Mouse (Mus musculus) gastrocnemius, adult 18-20 months (tissue): ENCODE data around the gene Plekhg1. TPM values are rescaled to one million over a fixed set of nuclear protein-coding genes. Genes with fewer than 3 reads are reported as not detected.

Experiments
- DNase-seq: peaks from one replicate; pipeline ENCODE4 v3.0.0; 2021; ENCODE audit warnings: low spot score
- total RNA-seq, 2 experiments: library from RNA; stranded (reverse); gene quantifications; 2 replicates each; pipeline ENCODE4 v1.2.3; 2021

Plekhg1 gene
- total RNA-seq, 2 experiments from 2014 or later: 2.7 to 3.7 TPM

DNA sequence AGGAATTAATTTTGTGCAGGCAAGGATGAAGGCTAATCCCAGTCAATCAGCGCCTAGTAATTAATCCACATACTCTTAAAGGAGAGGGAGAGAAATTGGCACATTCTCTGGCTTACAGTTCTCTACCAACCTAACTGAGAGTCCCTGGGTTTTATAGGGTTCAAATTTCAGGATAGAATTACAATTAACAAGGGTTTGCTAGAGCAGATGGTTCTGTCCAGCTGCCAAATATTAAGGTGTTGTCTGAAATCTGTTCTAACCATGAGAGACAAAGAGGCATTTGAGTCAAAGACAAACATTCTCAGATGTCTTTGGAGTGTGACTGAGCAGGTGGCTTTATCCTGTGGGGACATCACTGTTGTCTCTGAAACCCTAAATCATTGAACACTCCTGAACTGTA, 87.2 kb downstream of the Plekhg1 start:
- no peak for DNase-seq

DNA sequence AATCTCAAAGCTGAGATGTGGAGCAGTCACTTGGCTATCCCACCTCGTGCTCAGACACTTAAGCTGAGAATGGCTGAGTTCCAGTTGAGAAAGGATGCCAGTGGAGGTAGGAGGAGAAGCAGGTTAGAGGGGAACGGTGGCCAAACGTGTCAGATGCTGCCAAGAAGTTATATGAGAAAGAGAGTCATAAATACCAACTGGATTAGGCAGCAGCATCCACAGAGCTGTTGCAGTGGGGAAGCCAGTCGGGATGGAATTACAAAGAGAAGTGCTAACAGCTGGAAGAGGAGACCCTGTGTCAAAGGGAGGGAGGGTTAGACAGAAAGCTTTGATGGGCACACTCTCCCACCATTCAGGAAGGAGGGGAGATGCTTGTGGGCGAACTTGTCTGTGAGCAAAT, 89.3 kb downstream of the Plekhg1 start:
- peak; percentile 63 for DNase-seq

DNA sequence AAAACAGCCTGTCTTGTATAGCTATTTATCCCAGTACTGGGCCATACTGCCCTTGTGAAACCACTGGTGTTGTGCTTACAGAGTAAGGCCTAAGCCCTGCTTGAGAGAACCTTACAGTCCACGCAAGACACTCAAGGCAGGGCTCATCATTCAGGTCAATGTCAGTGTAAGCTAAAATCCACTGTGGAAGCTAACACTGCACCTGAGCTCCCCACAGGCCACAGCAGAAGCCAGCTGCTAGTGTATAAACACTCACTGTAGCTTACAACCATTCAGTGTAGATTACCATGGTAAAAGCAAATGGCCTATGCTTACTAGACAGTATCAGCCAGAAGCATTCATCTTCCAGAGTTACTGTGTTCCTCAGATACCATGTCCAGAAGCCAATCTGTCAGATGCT, 90.5 kb downstream of the Plekhg1 start:
- no peak for DNase-seq

DNA sequence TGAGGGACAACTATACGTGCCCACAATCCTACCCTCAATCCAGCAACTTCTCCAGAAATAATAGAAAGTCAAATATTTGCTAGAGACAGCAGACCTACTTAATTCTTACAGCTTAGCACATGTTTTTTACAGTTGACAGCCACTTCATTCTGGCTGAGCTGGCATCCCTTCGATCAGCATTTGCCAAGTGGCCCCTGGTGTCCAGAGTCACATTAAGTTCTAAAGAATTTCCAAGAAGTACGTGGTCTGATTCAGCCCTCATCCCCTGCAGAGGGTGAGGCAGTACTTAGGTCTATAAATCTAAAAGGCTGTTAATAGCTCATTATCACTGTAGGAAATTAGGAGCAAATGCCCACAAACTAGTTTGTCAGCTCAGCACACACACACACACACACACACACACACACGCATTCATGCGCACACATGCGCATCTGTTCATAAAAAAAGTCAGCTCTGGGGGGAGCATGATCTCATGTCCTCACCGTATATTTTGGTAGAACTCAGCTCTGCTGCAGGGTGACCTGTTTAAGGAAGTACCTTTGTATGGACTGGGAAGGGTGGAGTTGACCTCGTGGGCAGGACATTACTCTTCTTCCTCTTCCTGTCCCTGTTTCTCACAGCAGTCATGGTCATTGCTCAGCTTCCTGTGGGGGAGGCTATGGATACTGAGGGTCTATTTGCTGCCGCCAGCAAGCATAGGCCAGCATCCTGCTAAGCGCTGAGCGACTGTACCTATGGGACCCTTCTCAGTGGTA, 91.6 kb downstream of the Plekhg1 start:
- no peak for DNase-seq

DNA sequence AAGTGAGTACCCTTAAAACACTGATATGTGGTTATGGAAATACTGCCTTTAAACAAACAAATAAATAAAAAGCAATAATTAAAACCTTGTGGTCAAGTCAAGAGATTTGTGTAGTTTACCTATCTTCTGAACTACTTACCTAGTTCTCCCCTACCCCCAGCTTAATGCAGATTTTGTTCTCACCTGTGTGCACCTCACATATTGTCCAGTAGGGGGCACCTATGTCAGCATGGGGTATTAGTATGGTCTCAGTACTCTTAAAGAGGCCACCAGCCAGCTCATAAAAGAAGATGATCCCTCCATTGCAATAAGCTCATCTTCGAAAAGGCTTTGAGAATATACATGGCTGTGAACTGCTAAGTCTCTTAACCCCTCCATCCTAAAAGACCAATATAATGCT, 93.9 kb downstream of the Plekhg1 start:
- DNase-seq: no peak

DNA sequence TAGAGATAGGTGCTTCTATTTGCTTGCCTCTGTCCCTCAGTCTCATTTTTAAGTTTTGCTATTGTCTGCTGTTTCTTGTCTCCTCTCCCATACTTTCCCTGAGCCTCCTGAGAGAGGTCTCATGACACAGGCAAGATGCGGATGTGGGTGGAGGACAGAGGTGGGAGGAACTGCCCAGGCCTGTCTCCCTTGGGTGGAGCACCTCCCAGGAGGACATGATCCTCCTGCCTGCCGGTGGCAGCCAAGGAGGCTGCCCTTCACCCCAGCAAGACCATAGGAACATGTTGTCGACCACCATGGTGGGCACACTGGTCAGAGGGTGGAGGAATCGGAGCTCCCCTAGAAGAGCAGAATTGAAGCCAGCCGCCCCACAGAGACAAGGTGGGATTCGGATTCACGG, 94.5 kb downstream of the Plekhg1 start:
- DNase-seq: no peak

DNA sequence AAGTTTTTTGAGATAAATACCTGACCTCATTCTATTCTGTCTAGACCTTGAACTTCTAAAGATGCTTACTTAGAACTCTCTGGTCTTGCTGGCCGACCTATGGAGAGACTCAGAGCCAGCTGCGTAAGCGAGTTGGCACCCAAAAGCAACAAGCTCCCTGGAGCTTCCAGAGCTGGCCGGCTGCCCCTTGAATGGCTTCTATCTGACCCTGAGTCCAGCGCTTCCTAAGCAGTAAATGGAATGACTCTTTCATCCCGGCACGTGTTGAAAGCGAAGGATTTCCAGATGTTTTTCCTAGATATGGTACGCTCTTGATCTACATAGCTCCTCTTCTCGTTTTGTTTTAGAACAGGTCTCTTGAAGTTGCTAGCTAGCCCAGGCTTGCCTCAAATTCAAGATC, 95.5 kb downstream of the Plekhg1 start:
- peak; percentile 63 for DNase-seq

DNA sequence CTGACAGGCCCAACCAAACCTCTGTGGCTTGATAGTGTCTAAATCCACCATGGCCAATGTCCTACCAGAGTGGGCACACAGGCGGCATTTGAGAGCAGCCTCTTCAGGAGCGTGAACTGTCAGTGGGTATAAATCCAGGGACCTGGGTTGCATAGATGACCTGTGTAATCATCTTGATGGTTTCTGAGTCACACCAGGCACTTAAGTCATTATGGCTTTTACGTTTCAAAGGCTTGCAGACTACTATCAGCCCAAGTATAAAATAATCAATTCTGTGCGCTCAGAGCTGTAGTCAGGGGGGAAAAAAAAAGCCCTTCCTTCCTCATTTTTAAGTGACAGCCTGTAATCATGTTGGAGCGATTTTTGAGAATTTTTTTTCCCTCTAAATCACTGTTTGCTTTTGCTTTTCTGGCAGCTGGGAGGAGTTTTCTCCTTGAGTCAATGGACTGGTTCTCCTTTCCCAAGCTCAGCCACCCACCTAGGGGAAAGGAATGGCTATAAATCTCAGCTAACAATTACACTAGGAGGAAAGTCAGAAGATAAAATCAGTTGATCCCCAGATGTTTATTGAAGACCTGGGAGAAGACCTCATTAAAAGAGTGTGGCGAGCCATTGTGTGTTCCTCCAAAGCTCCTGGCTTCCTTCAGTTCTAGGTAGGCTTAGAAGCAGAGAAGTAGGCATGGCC, 99.7 kb downstream of the Plekhg1 start:
- no peak for DNase-seq

DNA sequence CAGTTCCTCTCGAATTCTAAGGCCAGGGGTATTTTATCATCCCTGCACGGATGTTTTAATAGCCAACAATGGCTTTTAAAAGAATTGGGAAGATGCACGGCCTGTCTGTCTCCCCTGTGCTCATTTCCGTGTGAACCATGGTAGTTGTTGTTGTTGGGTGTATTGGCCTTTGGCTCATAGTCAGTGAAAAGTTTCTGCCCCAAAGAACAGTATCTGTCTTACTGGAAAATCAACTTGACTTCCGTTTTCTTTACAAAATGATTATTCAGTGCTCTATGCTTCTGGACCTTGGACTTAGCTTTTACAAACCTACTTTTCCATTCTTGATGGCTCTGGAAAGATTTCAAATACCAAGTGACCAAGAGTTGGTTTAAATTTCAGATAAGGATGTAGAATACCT, 104.3 kb downstream of the Plekhg1 start:
- no peak for DNase-seq

DNA sequence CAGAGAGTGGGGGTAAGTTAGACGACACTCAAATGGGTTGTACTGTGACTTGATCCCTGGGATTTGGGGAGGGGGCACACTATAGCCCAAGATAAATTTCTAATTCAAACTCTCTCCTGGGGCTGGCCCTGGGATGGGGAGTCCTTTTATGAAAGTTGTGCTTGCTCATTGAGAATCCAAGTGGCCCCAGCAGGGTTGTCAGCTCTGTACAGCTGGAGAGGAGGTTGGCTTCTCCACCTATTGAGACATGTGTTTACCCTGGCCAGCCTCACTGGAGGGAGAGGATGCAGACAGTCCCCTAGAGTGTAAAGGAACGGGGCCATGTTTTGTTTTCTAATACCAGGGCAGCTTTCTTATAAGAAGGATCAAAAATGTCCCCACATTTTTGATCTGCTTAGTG, 106.9 kb downstream of the Plekhg1 start:
- no peak for DNase-seq

DNA sequence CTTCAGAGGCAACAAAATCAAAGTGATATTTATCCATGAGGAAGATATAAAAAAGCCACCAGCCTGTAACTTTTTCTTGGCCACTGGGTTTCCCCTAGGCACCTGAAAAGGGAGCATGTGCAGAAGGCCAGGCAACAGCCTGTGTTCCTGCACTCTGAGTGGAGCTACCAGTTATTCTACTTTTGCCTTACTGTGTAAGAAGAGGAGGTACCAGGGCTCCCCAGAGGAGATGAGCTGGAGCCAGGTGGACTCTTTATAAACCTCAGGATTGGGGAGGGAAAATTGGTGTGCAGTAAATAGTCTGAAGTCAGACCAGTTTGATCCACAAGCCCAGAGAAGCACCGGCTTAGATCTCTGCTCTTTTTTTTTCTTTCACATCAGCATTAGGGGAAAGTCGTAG, 111.3 kb downstream of the Plekhg1 start:
- DNase-seq: no peak

DNA sequence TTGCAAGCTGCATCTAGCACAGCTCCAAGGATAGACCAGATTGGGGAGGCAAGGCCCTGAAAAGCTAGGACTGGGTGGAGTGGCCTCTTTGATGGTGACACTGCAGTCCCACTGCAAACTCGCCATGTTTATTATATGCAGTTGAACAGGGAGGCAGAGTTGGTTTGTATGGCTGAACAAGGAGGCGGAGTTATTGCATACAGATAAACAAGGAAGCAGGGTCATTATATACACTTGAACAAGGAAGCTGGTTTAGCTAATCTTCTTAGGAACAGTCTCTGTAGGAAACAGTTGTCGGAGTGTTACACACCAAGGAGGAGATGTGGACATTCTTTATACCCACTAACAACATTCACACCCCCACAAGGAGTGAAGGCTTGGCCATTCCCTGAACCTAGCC, 112.6 kb downstream of the Plekhg1 start:
- DNase-seq: no peak

DNA sequence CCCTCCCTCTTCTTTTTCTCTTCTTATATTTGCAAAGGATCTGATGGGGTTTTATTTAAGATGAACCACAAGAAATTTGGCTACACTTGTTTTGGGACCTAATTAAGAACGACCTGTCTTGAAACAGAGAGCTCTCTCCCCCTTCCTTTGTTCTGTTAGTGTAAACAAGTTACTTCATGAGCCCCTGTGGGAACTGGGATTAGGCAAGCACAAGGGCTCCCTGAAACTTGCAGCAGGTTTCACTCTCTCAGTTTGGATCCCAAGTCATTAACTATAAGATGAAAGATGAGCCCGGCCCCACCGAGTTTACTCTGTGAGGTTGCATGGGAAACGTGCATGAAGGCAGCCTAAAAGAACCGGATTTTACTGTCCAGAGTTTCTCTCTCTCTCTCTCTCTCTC, 117.7 kb downstream of the Plekhg1 start:
- DNase-seq: peak; percentile 22

DNA sequence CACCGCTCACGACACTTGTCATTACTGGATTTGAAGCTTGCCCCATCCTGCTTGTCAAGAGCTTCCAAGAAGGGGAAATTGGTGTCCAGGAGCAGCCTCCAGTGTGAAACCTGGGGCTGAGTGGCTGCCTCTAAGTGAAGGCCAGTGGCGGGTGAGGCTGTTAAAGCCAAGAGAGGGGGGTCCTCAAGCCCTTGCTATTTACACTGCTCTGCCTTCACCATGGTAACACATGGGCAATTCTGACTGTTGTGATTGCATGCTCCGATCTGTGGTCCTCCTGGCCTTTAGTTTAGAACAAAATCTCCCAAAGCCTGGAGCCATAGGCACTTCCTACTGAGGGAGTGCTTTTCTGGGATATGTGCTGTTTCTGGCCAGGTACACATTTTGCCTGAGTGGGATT, 118.3 kb downstream of the Plekhg1 start:
- no peak for DNase-seq

DNA sequence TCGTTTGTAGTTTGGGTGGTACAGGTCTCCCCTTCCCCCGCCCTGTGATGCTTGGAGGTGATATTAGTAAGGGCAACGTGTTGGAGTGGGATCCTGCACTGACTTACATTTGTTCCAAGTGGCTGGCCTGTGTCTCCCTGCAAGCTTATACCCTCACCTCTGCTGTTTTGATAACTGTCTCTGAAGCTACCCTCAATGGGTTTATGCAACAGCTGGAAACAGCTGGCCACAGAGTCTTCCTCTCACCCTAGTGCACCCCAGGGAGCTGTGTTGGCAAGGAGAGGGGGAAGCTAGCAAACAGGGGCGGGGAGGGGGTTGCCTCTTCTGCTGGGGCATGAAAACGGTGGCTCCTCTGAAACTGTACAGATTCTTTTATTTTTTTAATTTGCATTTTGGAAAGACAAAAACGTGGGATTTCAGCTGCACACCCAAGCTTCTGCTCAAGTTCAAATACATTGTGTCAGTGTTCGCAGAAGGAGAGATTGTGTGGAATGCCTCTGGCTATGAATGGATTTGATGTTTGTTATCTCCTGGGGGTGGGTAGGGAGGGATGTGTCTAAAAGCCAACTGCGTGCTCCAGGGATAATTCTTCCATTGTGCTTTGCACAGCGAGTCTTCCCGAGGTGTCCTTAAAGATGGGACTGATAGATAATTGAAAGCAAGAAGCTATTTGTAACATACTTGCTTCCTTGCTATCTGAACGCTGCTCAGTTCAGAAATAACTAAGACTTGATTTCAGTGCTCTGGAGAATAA, 119.0 kb downstream of the Plekhg1 start:
- no peak for DNase-seq

DNA sequence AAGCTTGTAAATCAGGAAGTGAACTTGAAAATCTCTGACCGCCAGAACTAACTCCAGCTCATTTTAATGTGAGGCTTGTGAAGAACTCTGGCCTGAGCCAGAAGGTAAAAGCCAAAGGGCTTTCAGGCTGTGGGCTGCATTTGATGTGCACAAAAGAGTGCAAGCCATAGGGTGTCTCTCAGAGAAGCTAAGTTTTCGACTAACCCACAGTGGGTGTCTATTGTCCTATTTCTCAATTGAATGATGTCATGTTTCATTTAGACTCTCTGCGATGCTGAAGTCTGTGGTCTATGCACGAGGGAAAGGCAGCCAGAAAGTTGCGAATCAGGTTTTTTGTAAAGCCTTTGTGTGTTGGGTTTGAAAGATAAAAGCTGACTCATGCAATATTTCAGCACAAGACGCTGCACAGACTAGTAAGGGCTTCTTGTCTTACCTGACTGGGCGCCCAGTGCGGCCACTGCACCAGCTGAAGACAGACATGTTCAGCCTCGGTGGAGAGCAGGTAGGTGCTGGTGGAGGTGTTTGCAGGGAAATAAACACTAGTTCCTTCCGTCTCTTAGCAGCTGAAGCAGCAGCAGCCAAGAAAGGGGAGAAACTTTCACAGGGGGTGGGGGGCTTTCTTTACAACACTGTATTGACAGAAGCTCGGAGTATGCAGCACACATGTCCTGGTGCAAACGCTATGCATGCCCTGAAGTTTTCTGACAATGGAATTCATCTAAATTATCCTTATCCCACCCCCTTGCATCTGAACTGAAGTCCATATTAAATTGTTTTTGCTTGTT, 123.4 kb downstream of the Plekhg1 start:
- no peak for DNase-seq

DNA sequence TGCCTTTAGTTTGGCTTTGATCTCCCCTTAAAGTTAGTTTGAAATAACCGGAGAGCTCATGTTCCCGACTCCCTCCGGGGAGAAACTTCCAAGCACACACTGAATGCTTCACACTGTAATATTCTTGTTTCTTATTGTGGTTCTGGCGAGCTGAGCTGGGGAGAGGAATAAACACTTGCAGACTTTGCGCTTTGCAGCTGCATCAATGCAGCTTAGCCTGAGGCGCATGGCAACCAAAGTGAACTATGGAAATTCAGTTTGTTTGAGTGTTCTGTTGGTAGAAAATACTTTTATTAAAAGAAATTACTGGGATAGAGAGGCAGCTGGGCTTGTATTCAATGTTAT, 124.0 kb downstream of the Plekhg1 start:
- no peak for DNase-seq

DNA sequence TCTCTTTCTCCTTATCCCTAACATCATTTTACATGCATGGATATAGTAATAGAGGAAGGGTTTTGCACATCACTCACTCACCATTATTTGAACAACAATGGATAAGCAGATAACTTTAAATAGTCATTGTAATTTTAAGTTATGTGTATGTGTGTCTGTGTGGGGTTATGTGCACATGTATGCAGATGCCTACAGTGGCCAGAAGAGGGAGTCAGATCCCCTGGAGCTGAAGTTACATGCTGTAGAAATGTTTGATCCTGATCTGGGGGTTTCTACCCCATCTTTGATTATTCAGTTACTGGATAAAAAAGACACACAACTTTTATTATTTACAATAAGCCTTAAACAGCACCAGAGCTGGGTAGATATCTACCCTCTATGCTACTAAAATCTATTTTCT, 127.1 kb downstream of the Plekhg1 start:
- no peak for DNase-seq

DNA sequence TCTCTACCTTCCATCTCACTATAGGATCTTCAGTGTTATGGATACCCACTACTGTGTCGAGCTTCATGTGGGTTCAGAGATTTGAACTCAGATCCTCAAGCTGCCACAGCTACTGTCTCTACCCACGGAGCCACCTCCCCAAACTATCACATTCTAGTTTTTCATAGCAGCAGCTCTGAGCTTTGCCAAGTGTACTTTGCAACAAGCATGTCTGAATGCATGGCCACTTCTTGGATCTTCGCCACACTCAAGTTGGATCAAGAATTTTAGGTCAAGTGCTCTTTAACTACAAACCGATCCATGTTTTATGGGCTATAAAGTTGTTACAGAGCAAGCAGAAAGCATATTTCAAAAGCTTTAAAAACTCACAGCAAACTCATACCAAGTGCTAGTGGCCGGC, 130.7 kb downstream of the Plekhg1 start:
- DNase-seq: no peak

DNA sequence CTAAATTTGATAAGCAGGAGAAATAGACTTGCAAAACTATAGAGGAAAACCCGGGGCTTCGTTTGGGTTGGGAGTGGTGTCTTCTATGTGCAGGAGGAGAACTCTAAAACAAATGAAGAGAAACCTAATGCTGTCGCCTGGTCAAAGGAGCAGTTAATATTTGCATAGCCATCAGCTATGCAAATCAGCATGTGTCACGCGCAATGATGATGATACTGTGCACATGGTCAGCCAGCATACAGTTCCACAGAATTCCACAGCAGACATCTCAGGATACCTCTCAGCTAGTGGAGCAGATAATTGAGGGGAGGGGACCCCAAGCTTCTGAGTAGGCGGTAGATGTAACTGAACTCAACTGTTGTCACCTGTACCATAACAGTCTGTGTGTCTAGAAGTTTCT, 133.3 kb downstream of the Plekhg1 start:
- DNase-seq: no peak

DNA sequence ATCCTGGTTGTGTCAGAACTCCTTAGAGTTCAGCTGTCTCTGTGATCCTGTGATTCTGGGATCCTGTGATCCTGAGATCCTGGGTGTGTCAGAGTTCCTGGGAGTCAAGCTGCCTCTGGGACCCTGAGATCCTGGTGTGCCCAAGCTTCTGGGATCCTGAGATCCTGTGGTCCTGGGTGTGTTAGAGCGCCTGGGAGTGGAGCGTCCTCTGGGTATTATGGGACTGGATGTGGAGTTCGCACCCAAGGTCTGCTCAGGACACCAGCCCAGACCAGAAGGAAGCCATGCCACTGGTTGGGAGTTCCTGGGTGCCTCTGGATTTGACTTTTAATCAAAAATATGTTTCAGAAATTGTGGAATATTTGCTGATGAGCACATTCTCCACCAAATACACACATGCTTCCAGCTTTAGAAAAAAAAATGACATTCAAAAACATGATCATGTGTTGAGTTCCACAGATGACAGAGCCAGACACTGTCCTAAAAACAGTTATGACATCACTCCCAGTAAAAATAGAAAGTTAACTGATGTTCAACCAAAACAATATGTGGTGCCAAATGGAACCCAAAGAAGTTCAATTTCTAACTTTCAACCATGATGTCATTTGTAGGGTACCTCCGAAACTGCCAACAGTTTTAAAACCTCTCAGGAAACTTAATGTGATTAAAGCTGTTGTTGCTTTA, 137.8 kb downstream of the Plekhg1 start:
- peak; percentile 11 for DNase-seq
